Mouse (Mus musculus) ES-Bruce4 (cell line): ENCODE measurements at regions not wholly inside any gene's neighbourhood (a gene's known extent, or its start where the extent isn't known, plus 50 kb on each side); places are given as distances from the start of the nearest gene placed in this dataset.

Experiments
- CTCF ChIP-seq: IDR thresholded peaks from one replicate; pipeline ENCODE4 v1.8.1; 2011; ENCODE audit warnings: low read depth, low read length
- EP300 ChIP-seq: IDR thresholded peaks from 2 replicates; pipeline ENCODE4 v1.6.1; 2011; ENCODE audit warnings: low read depth, low read length; ENCODE audit not compliant: insufficient read depth
- POLR2A ChIP-seq: IDR thresholded peaks from one replicate; pipeline ENCODE4 v1.8.1; 2011; ENCODE audit warnings: low read length; ENCODE audit not compliant: insufficient read depth

DNA sequence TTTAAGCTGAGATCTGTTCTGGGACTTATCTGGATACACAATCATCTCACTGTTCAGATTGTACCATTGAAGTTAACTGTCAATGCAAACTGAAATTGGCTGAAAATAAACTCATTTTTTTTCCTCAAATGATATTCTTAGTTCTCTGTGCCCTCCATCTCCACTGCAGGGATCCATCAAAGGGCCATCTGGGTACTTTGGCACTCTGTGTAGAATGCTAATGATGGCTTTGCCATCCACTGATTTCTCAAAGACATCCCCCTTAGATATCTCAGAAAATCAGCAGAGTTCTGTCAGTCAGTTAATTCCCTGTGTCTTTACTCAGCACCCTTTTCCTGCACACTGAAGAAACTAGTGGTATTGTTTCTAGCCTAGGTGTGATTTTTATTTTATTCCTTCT is 224.6 kb downstream of the Papss1 start:
- no peak for TF ChIP-seq POLR2A
- TF ChIP-seq CTCF: no peak
- no peak for TF ChIP-seq EP300
